Mouse (Mus musculus) cerebellum, adult 2 months (tissue): ENCODE measurements around the gene Chit1.

Experiments
- CTCF ChIP-seq: fragments of 200-500 bp; IDR thresholded peaks from 2 replicates; pipeline ENCODE4 v1.5.1; 2011; ENCODE audit warnings: low read depth, mild to moderate bottlenecking, control low read depth, low read length, moderate library complexity, borderline replicate concordance; ENCODE audit not compliant: insufficient read depth
- POLR2A ChIP-seq: fragments of 200-500 bp; IDR thresholded peaks from 2 replicates; pipeline ENCODE4 v1.6.1; 2011; ENCODE audit warnings: low read length, control low read depth, borderline replicate concordance; ENCODE audit not compliant: insufficient read depth

GRCm38 (mm10) chr1:134075532-134075931 is 35.5 kb upstream of the Chit1 start:
- TF ChIP-seq CTCF (no peak), POLR2A (no peak)
